Mouse (Mus musculus) intestine, embryonic 16.5 days (tissue): ENCODE measurements around the gene Tcf7l1. TPM values are rescaled to one million over a fixed set of nuclear protein-coding genes. Genes with fewer than 3 reads are reported as not detected.

Source experiments
- ATAC-seq: fragments of 200-750 bp; cut with Nextera tagmentation; 2 replicates; pipeline ENCODE4 v1.8.0; 2017; ENCODE audit warnings: moderate TSS enrichment, moderate library complexity
- H3K27ac ChIP-seq: fragments of 300-500 bp; sonication (generic); 2 replicates; pipeline ENCODE4 v1.5.1; 2014; ENCODE audit warnings: mild to moderate bottlenecking, low read length
- H3K27me3 ChIP-seq: fragments of 300-500 bp; sonication (generic); replicated peaks from 2 replicates; pipeline ENCODE4 v1.6.1; 2014; ENCODE audit warnings: low read length, control low read depth, mixed read lengths; ENCODE audit not compliant: control insufficient read depth, insufficient read depth
- H3K36me3 ChIP-seq: fragments of 300-500 bp; sonication (generic); 2 replicates; pipeline ENCODE4 v1.6.1; 2014; ENCODE audit warnings: low read length, control low read depth; ENCODE audit not compliant: control insufficient read depth, insufficient read depth
- H3K4me1 ChIP-seq: fragments of 300-500 bp; sonication (generic); 2 replicates; pipeline ENCODE4 v1.6.1; 2014; ENCODE audit warnings: low read length, control low read depth, mixed read lengths; ENCODE audit not compliant: control insufficient read depth, insufficient read depth
- H3K4me2 ChIP-seq: fragments of 300-500 bp; sonication (generic); 2 replicates; pipeline ENCODE4 v1.6.1; 2014; ENCODE audit warnings: low read depth, low read length, control low read depth
- H3K4me3 ChIP-seq: fragments of 300-500 bp; sonication (generic); 2 replicates; pipeline ENCODE4 v1.5.1; 2014; ENCODE audit warnings: mild to moderate bottlenecking, low read length
- H3K9ac ChIP-seq: fragments of 300-500 bp; sonication (generic); 2 replicates; pipeline ENCODE4 v1.6.1; 2014; ENCODE audit warnings: low read depth, low read length
- H3K9me3 ChIP-seq: fragments of 300-500 bp; sonication (generic); 2 replicates; pipeline ENCODE4 v1.6.1; 2016; ENCODE audit warnings: low read length, control low read depth; ENCODE audit not compliant: control insufficient read depth
- WGBS: fragments of 180-500 bp; shearing (Covaris S2); extraction: QIAGEN DNeasy Blood & Tissue Kit; methylation state at CpG from one replicate; pipeline ENCODE4 v1.1.7; 2014; 5-methylcytosine and 5-hydroxymethylcytosine counted together
- polyA plus RNA-seq: library from polyadenylated mRNA; unstranded; fragments of >200 nt; fragmentation: Nextera tagmentation; extraction: Ambion mirVana; gene quantifications from 2 replicates; pipeline ENCODE4 v1.2.1, GENCODE M21; 2015

The Tcf7l1 gene
- polyA plus RNA-seq, 1 experiment from 2014 or later, result 8.5 TPM

- Histone ChIP-seq H3K4me3 (no peak overlapping the region), H3K9ac (no peak overlapping the region), H3K36me3 (no peaks in the 10 kb centered on the region), H3K9me3 (no peaks in the 10 kb centered on the region), H3K27ac (no peak overlapping the region), H3K4me1 (peaks cover 38% of the 10 kb centered on the region), H3K27me3 (no peaks in the 10 kb centered on the region), H3K4me2 (no peak overlapping the region)
- no peak for ATAC-seq
- WGBS, result 89% methylated on average over 5 of the region's 5 CpGs
Observed at GRCm38 (mm10) chr6:72698559-72698958, 90.5 kb downstream of the Tcf7l1 start.

DNA sequence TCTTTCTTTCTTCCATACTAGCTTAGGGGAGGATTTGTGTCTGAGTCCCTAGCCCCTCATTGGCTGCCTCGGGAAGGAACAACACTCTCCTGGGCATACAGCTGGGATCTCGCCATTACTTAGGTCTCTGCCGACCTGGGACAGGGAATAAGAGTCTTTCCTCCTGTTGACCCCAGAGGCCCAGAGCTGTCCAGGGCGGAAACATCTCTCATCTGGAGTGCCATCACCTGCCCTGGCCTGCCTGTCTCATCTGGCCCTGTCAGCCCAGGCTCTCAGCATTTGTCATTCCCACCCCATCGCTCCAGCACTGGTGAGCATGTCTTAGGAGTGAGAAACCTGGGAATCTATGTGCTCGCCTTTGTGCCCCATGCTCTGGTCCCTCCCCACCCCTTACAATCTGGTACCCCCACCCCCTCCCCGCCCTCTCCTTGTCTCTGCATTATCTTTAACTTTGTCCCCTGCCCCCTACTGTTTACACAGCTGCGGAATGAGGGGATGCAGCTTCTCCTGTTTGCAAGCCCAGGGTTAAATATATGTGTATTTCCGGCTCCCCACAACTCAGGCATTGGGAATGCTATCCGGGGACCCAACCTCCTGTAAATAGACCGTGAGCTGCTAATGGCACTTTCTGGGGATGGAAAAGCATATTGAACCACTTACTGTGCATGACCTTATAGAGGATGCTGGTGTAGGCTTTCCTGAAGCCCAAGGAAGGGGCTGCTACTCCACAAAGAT lies 92.3 kb downstream of the Tcf7l1 start:
- Histone ChIP-seq H3K27ac (peak overlapping the region; percentile 37), H3K4me2 (no peak overlapping the region), H3K36me3 (no peaks in the 10 kb centered on the region), H3K4me1 (peaks cover 55% of the 10 kb centered on the region), H3K9ac (no peak overlapping the region), H3K9me3 (no peaks in the 10 kb centered on the region), H3K27me3 (no peaks in the 10 kb centered on the region), H3K4me3 (no peak overlapping the region)
- peak; percentile 29; the same call in 1 of the 2 replicates for ATAC-seq
- WGBS, result 22% methylated on average over 11 of the region's 11 CpGs

- Histone ChIP-seq H3K4me1 (peaks cover 68% of the 10 kb centered on the region), H3K9me3 (no peaks in the 10 kb centered on the region), H3K4me3 (no peak overlapping the region), H3K9ac (0 out of 2 replicates have a peak overlapping the region, but pooled peaks have one; percentile 19), H3K27ac (peak overlapping the region; percentile 31; the same call in 1 of the 2 replicates), H3K36me3 (no peaks in the 10 kb centered on the region), H3K4me2 (no peak overlapping the region), H3K27me3 (no peaks in the 10 kb centered on the region)
- ATAC-seq, result no peak
- WGBS, result 51% methylated on average over 10 of the region's 10 CpGs
Observed at GRCm38 (mm10) chr6:72694791-72695204, 94.3 kb downstream of the Tcf7l1 start.

GRCm38 (mm10) chr6:72694047-72694790 lies 94.8 kb downstream of the Tcf7l1 start:
- ATAC-seq, result no peak
- H3K36me3 ChIP-seq, result no peaks in the 10 kb centered on the region
- peaks cover 67% of the 10 kb centered on the region for H3K4me1 ChIP-seq
- 39% methylated on average over 5 of the region's 5 CpGs for WGBS
- H3K27me3 ChIP-seq, result no peaks in the 10 kb centered on the region
- H3K9ac ChIP-seq, result no peak overlapping the region
- H3K9me3 ChIP-seq, result no peaks in the 10 kb centered on the region
- H3K4me3 ChIP-seq, result no peak overlapping the region
- peak overlapping the region; percentile 31; the same call in 1 of the 2 replicates for H3K27ac ChIP-seq
- no peak overlapping the region for H3K4me2 ChIP-seq

DNA sequence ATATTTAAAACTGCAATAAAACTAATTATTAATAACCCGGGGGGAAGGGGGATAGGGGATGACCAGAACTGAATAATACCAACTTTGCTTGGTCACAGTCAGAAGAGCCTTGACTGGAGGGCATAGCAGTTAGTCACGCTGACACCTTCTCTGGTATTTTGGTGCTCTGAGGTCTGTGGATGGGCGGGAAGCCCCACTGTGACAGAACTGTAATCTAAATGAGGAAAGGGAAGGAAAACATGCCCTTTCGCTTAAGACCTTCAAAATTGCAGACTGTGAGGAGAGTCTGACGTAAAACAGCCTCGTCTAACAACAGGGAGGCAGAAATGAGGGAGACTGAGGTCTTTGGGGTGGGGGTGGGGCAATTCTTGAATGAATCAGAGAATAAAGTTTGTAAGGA lies 96.6 kb downstream of the Tcf7l1 start:
- H3K9ac ChIP-seq, result no peak overlapping the region
- ATAC-seq, result no peak
- H3K4me1 ChIP-seq, result peaks cover 66% of the 10 kb centered on the region
- WGBS, result 77% methylated on average over 6 of the region's 6 CpGs
- no peaks in the 10 kb centered on the region for H3K9me3 ChIP-seq
- no peak overlapping the region for H3K4me2 ChIP-seq
- H3K36me3 ChIP-seq, result no peaks in the 10 kb centered on the region
- H3K27me3 ChIP-seq, result no peaks in the 10 kb centered on the region
- H3K4me3 ChIP-seq, result no peak overlapping the region
- H3K27ac ChIP-seq, result no peak overlapping the region

DNA sequence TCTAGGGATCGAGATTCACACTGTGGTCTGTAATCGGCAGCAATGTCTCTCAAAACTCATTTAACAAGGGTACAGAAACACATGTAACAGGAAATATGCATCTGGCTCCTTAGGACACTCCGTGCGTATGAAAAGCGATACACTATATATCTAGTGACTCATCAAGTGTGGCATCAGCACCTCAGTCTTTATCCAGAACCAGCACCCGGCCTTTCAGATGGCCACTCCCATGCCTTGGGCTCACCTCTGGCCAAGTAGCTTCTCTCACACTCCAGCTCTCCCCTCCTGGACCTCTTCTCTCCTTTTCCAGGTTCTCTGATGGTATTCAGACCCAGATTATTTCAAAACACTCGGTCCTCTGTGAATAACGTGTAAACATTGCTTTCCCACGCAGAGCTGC lies 97.5 kb downstream of the Tcf7l1 start:
- no peak overlapping the region for H3K4me2 ChIP-seq
- ATAC-seq, result no peak

GRCm38 (mm10) chr6:72690595-72690994 lies 98.5 kb downstream of the Tcf7l1 start:
- Histone ChIP-seq H3K4me1 (peaks cover 49% of the 10 kb centered on the region), H3K4me3 (no peak overlapping the region), H3K4me2 (no peak overlapping the region), H3K36me3 (no peaks in the 10 kb centered on the region), H3K27me3 (no peaks in the 10 kb centered on the region), H3K9ac (no peak overlapping the region), H3K27ac (peak overlapping the region; percentile 43; the same call in 1 of the 2 replicates), H3K9me3 (no peaks in the 10 kb centered on the region)
- WGBS, result 64% methylated on average over 10 of the region's 10 CpGs
- ATAC-seq, result no peak

More for the DNA sequence above, 97.5 kb downstream of the Tcf7l1 start:
- no peak overlapping the region for H3K27ac ChIP-seq
- peaks cover 57% of the 10 kb centered on the region for H3K4me1 ChIP-seq
- no peak overlapping the region for H3K9ac ChIP-seq
- H3K9me3 ChIP-seq, result no peaks in the 10 kb centered on the region
- H3K4me3 ChIP-seq, result no peak overlapping the region
- 67% methylated on average over 9 of the region's 9 CpGs for WGBS
- no peaks in the 10 kb centered on the region for H3K36me3 ChIP-seq
- H3K27me3 ChIP-seq, result no peaks in the 10 kb centered on the region

DNA sequence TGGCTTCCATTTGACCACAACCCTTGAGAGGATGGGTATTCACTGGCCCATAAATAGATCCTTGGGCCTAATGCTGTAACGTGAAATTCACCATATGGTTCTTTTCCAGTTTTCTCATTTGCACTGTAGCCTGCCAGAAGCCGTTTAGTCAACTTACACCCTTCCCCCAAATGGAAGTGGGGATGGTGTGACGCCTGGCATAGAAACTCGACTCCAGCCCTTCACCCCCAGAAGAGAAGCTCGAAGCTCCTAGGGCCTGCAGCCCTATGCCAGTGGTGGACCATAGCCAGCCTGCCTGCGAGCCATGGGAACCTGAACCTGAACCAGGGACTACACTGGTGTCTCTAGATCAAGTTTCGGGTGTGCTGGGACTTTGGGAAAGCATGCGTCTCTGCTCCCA lies 99.1 kb downstream of the Tcf7l1 start:
- no peak for ATAC-seq
- no peak overlapping the region for H3K9ac ChIP-seq
- H3K4me1 ChIP-seq, result peaks cover 48% of the 10 kb centered on the region
- H3K27me3 ChIP-seq, result no peaks in the 10 kb centered on the region
- 0 out of 2 replicates have a peak overlapping the region, but pooled peaks have one; percentile 43 for H3K27ac ChIP-seq
- 68% methylated on average over 8 of the region's 8 CpGs for WGBS
- no peak overlapping the region for H3K4me2 ChIP-seq
- H3K9me3 ChIP-seq, result no peaks in the 10 kb centered on the region
- H3K36me3 ChIP-seq, result no peaks in the 10 kb centered on the region
- no peak overlapping the region for H3K4me3 ChIP-seq

GRCm38 (mm10) chr6:72689046-72689445 lies 100.0 kb downstream of the Tcf7l1 start:
- no peak overlapping the region for H3K9ac ChIP-seq
- no peaks in the 10 kb centered on the region for H3K27me3 ChIP-seq
- ATAC-seq, result peak; percentile 81
- H3K9me3 ChIP-seq, result no peaks in the 10 kb centered on the region
- H3K4me2 ChIP-seq, result no peak overlapping the region
- H3K4me1 ChIP-seq, result peaks cover 44% of the 10 kb centered on the region
- no peaks in the 10 kb centered on the region for H3K36me3 ChIP-seq
- H3K4me3 ChIP-seq, result no peak overlapping the region
- 0 out of 2 replicates have a peak overlapping the region, but pooled peaks have one; percentile 21 for H3K27ac ChIP-seq
- 51% methylated on average over 5 of the region's 5 CpGs for WGBS
